Mouse (Mus musculus): ENCODE measurements around the gene Eif3l. TPM values are rescaled to one million over a fixed set of nuclear protein-coding genes. Genes with fewer than 3 reads are reported as not detected.
"Not testable (repeated sequence)": the region's sequence is repeated elsewhere in the genome, so short reads cannot be mapped to it uniquely, and the experiment has no call there.

The Eif3l gene
- polyA plus RNA-seq, 1 experiment from 2014 or later: 209 TPM

DNA sequence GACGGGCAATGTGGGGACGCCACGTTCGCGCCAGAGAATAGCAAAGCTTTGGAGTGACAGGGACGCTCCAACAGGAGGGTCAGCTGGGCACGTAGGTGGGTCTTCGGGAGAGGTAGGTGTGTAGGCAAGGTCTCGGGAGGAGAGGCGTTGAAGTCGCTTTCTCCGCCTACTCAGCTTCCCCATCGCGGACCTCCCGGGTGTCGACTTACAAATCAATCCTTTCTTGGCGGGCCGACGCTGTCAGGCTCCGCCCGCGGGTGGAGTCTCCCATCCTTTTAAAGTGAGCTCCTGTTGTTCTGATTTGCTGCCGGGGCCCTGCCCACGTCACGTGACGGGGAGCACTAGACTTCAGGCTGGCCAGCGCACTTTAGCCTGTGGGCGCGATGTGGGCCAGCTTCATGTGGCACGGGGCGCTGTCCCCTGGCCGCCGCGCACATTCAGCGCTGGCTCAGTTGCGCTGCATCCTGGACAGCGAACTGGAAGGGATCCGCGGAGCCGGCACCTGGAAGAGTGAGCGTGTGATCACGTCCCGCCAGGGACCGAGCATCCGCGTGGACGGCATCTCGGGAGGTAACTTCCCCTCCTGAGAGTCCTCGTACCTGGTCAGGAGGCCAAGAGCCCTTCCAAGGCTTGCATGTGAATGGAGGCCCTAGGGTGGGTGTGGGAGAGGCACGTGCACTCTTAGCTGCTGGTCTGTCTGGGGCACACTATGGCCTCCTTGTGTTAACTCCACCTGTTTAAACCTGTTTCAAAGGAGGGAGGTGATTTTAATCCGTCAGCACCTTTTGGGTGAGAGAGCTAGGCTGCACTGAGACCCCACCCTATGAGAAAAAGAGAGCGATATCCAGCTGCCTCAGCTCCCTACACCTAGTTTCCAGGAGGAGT lies 44.2 kb upstream of the Eif3l start:
- peak; percentile 97 for DNase-seq (ENCODE audit: low spot score)
- peaks cover 20% of the 10 kb centered on the region for H3K4me1 ChIP-seq (ENCODE audit: control insufficient read depth, insufficient read depth, low read length)
- H3K9me3 ChIP-seq (replicated peaks; ENCODE audit: control insufficient read depth, low read length): no peaks in the 10 kb centered on the region
- peak overlapping the region; percentile 56 for H3K27ac ChIP-seq (ENCODE audit: low read depth, low read length)
- H3K36me3 ChIP-seq (ENCODE audit: control insufficient read depth, insufficient read depth, low read length): no peaks in the 10 kb centered on the region
- under 1% methylated on average over 52 of the region's 52 CpGs for WGBS
- peak; percentile 82 for ATAC-seq
- H3K27me3 ChIP-seq (replicated peaks; ENCODE audit: control insufficient read depth, insufficient read depth, low read length): no peaks in the 10 kb centered on the region
- peak overlapping the region; percentile 81 for H3K4me3 ChIP-seq (ENCODE audit: low read depth, low read length)
- H3K4me2 ChIP-seq (ENCODE audit: low read length): peak overlapping the region; percentile 95
- H3K9ac ChIP-seq (ENCODE audit: low read length): peak overlapping the region; percentile 100

DNA sequence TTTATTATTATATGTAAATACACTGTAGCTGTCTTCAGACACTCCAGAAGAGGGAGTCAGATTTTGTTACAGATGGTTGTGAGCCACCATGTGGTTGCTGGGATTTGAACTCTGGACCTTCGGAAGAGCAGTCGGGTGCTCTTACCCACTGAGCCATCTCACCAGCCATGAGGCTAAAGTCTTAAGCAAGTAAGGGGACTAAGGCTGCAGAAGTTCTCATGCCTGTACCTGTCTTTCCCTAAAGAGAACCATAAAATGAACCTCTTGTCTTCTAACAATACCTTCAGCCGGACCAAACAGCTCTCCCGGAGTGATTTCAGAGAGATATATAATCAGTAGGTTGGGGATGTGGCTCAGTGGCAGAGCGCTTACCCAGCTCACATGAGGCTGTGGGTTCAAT lies 43.1 kb upstream of the Eif3l start:
- WGBS: 89% methylated on average over 5 of the region's 5 CpGs
- ATAC-seq; H3K9me3 ChIP-seq (replicated peaks; ENCODE audit: control insufficient read depth, low read length); H3K9ac ChIP-seq (ENCODE audit: low read length); DNase-seq (ENCODE audit: low spot score); H3K27me3 ChIP-seq (replicated peaks; ENCODE audit: control insufficient read depth, insufficient read depth, low read length); H3K36me3 ChIP-seq (ENCODE audit: control insufficient read depth, insufficient read depth, low read length); H3K27ac ChIP-seq (ENCODE audit: low read depth, low read length); H3K4me3 ChIP-seq (ENCODE audit: low read depth, low read length); H3K4me2 ChIP-seq (ENCODE audit: low read length): not testable (repeated sequence)
- peaks cover 16% of the 10 kb centered on the region for H3K4me1 ChIP-seq (ENCODE audit: control insufficient read depth, insufficient read depth, low read length)

DNA sequence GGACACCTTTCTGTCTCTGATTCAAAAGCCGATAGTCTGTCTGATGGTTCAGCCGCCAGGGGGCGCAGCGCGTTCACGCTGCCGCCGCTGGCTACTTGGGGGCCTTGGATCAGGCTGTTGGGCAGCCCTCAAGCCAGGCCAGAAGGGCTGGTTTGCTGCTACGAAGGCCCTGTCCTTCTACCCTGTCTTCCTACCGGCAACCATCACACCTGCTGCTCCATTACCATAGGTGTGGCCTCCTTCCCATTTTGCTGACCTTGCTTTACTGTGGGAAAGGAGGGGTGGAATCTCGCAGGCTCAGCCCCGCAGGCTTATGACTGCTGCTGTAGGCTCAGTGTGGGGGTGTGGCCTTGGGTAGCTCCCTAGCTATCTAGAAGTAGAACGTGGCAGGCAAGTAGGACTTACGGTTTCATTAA lies 37.1 kb upstream of the Eif3l start:
- H3K27ac ChIP-seq (ENCODE audit: low read depth, low read length): no peak overlapping the region
- DNase-seq (ENCODE audit: low spot score) (peak; percentile 72), ATAC-seq (peak; percentile 24; the same call in 1 of the 2 replicates)
- WGBS: 14% methylated on average over 14 of the region's 14 CpGs
- 0 out of 2 replicates have a peak overlapping the region, but pooled peaks have one; percentile 7 for H3K4me2 ChIP-seq (ENCODE audit: low read length)
- H3K27me3 ChIP-seq (replicated peaks; ENCODE audit: control insufficient read depth, insufficient read depth, low read length): peaks cover 24% of the 10 kb centered on the region
- peaks cover 3% of the 10 kb centered on the region; the same call in 1 of the 2 replicates for H3K4me1 ChIP-seq (ENCODE audit: control insufficient read depth, insufficient read depth, low read length)
- no peaks in the 10 kb centered on the region for H3K36me3 ChIP-seq (ENCODE audit: control insufficient read depth, insufficient read depth, low read length)
- H3K9ac ChIP-seq (ENCODE audit: low read length): no peak overlapping the region
- H3K4me3 ChIP-seq (ENCODE audit: low read depth, low read length): no peak overlapping the region
- no peaks in the 10 kb centered on the region for H3K9me3 ChIP-seq (replicated peaks; ENCODE audit: control insufficient read depth, low read length)

DNA sequence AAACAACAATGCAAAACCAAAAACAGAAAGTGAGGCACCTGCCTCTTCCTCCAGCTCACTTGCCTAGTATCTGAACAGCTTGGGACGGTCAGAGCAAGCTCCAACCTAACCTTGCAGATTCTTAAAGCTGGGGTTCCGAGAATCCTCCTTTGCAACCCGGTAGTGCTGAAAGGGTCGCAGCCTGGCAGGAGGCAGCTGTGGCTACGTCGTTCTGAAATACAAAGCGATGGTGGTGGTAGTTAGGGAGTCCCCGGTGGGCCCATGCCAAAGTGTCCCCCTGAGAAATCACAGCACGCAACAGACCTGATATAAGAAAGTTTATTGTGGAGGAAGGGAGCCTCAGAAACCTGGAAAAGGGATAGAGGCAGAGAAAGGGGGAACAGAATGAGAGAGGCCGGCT lies 36.6 kb upstream of the Eif3l start:
- 68% methylated on average over 10 of the region's 10 CpGs for WGBS
- Histone ChIP-seq H3K4me3 (ENCODE audit: low read depth, low read length) (no peak overlapping the region), H3K36me3 (ENCODE audit: control insufficient read depth, insufficient read depth, low read length) (no peaks in the 10 kb centered on the region), H3K27ac (ENCODE audit: low read depth, low read length) (no peak overlapping the region), H3K4me2 (ENCODE audit: low read length) (no peak overlapping the region), H3K4me1 (ENCODE audit: control insufficient read depth, insufficient read depth, low read length) (peaks cover 3% of the 10 kb centered on the region; the same call in 1 of the 2 replicates), H3K9ac (ENCODE audit: low read length) (no peak overlapping the region), H3K27me3 (replicated peaks; ENCODE audit: control insufficient read depth, insufficient read depth, low read length) (peaks cover 28% of the 10 kb centered on the region), H3K9me3 (replicated peaks; ENCODE audit: control insufficient read depth, low read length) (no peaks in the 10 kb centered on the region)
- DNase-seq (ENCODE audit: low spot score) (no peak), ATAC-seq (no peak)

DNA sequence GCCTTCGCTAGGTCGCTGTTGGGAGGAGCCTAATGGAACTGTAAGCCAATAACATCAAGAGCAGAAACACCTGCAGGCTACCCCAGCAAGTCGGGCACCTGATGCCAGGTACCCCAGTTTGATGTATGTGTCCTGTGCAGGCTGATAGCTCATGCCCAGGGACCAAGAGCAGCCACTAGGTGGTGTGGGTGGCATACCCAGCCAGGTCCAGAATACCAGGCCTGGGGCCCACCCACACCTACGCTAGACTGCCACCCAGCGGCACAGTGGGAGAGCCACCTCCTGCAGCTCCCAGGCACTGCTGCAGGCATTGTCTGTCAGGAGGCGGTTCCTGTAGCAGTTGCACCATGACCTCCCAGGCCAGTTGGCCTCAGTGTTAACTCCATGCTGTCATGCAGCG lies 36.1 kb upstream of the Eif3l start:
- H3K27ac ChIP-seq (ENCODE audit: low read depth, low read length): no peak overlapping the region
- peaks cover 3% of the 10 kb centered on the region; the same call in 1 of the 2 replicates for H3K4me1 ChIP-seq (ENCODE audit: control insufficient read depth, insufficient read depth, low read length)
- H3K4me2 ChIP-seq (ENCODE audit: low read length): no peak overlapping the region
- WGBS: 26% methylated on average over 7 of the region's 7 CpGs
- H3K27me3 ChIP-seq (replicated peaks; ENCODE audit: control insufficient read depth, insufficient read depth, low read length): peaks cover 33% of the 10 kb centered on the region
- ATAC-seq (peak; percentile 61), DNase-seq (ENCODE audit: low spot score) (peak; percentile 67)
- no peaks in the 10 kb centered on the region for H3K36me3 ChIP-seq (ENCODE audit: control insufficient read depth, insufficient read depth, low read length)
- no peaks in the 10 kb centered on the region for H3K9me3 ChIP-seq (replicated peaks; ENCODE audit: control insufficient read depth, low read length)
- H3K4me3 ChIP-seq (ENCODE audit: low read depth, low read length): no peak overlapping the region
- no peak overlapping the region for H3K9ac ChIP-seq (ENCODE audit: low read length)

DNA sequence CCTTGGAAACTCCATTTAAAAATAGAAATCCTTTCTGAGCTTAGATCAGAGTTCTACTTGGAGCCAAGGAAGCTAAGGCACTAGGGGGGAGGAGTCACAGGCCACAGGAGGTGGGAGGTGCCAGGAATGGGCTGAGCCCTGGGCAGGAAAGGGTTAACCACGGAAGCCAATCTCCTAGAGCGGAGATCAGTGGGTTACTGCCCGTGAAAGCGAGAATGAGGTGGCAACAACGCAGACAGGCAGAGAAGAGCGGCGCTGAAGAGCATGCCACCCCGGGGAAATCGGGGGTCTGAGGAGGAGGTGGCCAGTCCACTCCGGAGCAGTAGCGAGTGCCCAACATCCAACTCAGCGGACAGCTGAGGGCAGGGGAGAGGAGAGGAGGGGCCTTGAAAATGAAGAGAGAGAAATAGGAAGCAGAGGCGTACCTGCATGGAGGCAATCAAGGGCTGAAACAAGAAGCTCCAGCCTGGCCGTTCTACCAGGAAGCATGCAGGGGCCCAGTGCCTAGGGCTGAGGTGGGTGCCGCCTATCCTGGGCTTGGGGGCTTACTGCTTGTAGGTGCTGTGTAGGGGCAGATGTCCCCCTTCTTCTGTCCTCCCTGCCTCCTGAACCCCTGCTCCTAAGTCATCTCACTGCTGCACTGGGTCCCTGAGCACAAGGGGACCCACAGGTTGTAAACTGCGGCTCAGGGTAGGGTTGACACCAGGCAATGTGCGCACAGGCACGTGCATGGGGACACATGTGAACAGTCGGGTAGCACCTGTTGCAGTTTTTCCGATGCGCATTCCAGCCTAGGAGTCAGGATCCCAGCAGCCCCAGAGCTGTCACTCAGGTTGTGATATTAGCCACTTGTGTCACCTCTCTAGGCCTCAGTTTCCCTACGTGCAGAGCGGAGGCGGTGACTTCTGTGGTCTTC lies 34.2 kb upstream of the Eif3l start:
- ATAC-seq: no peak
- H3K9me3 ChIP-seq (replicated peaks; ENCODE audit: control insufficient read depth, low read length): no peaks in the 10 kb centered on the region
- peak overlapping the region; percentile 38 for H3K4me2 ChIP-seq (ENCODE audit: low read length)
- H3K36me3 ChIP-seq (ENCODE audit: control insufficient read depth, insufficient read depth, low read length): no peaks in the 10 kb centered on the region
- no peak overlapping the region for H3K27ac ChIP-seq (ENCODE audit: low read depth, low read length)
- H3K9ac ChIP-seq (ENCODE audit: low read length): 0 out of 2 replicates have a peak overlapping the region, but pooled peaks have one; percentile 21
- H3K4me3 ChIP-seq (ENCODE audit: low read depth, low read length): no peak overlapping the region
- 22% methylated on average over 24 of the region's 24 CpGs for WGBS
- peaks cover 3% of the 10 kb centered on the region; the same call in 1 of the 2 replicates for H3K4me1 ChIP-seq (ENCODE audit: control insufficient read depth, insufficient read depth, low read length)
- no peak for DNase-seq (ENCODE audit: low spot score)
- peaks cover 34% of the 10 kb centered on the region for H3K27me3 ChIP-seq (replicated peaks; ENCODE audit: control insufficient read depth, insufficient read depth, low read length)

DNA sequence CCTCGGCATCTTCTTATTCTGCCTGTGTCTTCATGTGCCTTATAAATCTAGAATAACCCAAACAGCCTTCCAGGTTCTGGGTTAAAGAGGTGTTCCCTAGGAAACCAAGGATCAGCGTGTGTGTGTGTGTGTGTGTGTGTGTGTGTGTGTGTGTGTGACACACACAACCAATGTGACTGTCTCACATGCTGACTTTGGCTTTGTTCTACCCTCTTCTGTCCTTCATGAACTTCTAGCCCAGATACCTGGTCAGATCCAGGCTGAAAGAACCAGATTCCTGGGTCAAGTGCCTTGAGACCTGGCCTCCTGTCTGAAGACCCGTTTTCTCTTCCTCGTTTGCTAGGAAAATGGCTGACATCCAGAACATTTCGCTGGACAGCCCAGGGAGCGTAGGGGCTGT lies 33.4 kb upstream of the Eif3l start, which contains the start of gene Galr3:
Galr3 (plus strand) TSS at position 301 of the 400 bp plus-strand sequence.
- peaks cover 34% of the 10 kb centered on the region for H3K27me3 ChIP-seq (replicated peaks; ENCODE audit: control insufficient read depth, insufficient read depth, low read length)
- H3K9ac ChIP-seq (ENCODE audit: low read length): peak within 1 kb of the TSS; percentile 54

DNA sequence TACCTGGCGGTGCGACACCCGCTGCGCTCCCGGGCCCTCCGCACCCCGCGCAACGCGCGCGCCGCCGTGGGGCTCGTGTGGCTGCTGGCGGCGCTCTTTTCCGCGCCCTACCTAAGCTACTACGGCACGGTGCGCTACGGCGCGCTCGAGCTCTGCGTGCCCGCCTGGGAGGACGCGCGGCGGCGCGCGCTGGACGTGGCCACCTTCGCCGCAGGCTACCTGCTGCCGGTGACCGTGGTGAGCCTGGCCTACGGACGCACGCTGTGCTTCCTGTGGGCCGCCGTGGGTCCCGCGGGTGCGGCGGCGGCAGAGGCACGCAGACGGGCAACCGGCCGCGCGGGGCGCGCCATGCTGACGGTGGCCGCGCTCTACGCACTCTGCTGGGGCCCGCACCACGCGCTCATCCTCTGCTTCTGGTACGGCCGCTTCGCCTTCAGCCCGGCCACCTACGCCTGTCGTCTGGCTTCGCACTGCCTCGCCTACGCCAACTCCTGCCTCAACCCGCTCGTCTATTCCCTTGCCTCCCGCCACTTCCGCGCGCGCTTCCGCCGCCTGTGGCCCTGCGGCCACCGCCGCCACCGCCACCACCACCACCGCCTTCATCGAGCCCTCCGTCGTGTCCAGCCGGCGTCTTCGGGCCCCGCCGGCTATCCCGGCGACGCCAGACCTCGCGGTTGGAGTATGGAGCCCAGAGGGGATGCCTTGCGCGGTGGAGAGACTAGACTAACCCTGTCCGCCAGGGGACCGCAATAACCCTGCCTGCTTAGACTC lies 32.1 kb upstream of the Eif3l start:
- ATAC-seq (peak; percentile 54), DNase-seq (ENCODE audit: low spot score) (peak; percentile 45)
- under 1% methylated on average over 99 of the region's 105 CpGs for WGBS
- H3K9ac ChIP-seq (ENCODE audit: low read length): peak overlapping the region; percentile 54
- H3K27ac ChIP-seq (ENCODE audit: low read depth, low read length): no peak overlapping the region
- H3K9me3 ChIP-seq (replicated peaks; ENCODE audit: control insufficient read depth, low read length): no peaks in the 10 kb centered on the region
- peaks cover 34% of the 10 kb centered on the region for H3K27me3 ChIP-seq (replicated peaks; ENCODE audit: control insufficient read depth, insufficient read depth, low read length)
- H3K4me2 ChIP-seq (ENCODE audit: low read length): peak overlapping the region; percentile 80
- H3K4me3 ChIP-seq (ENCODE audit: low read depth, low read length): peak overlapping the region; percentile 44
- peaks cover 3% of the 10 kb centered on the region; the same call in 1 of the 2 replicates for H3K4me1 ChIP-seq (ENCODE audit: control insufficient read depth, insufficient read depth, low read length)
- H3K36me3 ChIP-seq (ENCODE audit: control insufficient read depth, insufficient read depth, low read length): no peaks in the 10 kb centered on the region

More for the DNA sequence above, 33.4 kb upstream of the Eif3l start, which contains the start of gene Galr3:
- WGBS: 66% methylated on average over 6 of the region's 6 CpGs
- Histone ChIP-seq H3K9me3 (replicated peaks; ENCODE audit: control insufficient read depth, low read length) (no peaks in the 10 kb centered on the region), H3K4me2 (ENCODE audit: low read length) (peak within 1 kb of the TSS; percentile 80), H3K27ac (ENCODE audit: low read depth, low read length) (no peak within 1 kb of the TSS), H3K4me1 (ENCODE audit: control insufficient read depth, insufficient read depth, low read length) (peaks cover 3% of the 10 kb centered on the region; the same call in 1 of the 2 replicates), H3K36me3 (ENCODE audit: control insufficient read depth, insufficient read depth, low read length) (no peaks in the 10 kb centered on the region), H3K4me3 (ENCODE audit: low read depth, low read length) (peak within 1 kb of the TSS; percentile 44)
- ATAC-seq (no peak), DNase-seq (ENCODE audit: low spot score) (no peak)

Data from forebrain, embryonic 14.5 days (tissue).